Mouse (Mus musculus): ENCODE data around the gene Fam189a1.

GRCm38 (mm10) chr7:64995946-64996444, 160.4 kb downstream of the Fam189a1 start:
- TF ChIP-seq CTCF (conservative IDR thresholded peaks at IDR 0.05; ENCODE audit: insufficient read depth, insufficient read length, low read depth, low read length) (no peak), POLR2A (IDR thresholded peaks at IDR 0.05; ENCODE audit: low read depth, low read length) (no peak)

Data from kidney, adult 2 months (tissue).